Mouse (Mus musculus) lung, embryonic 14.5 days (tissue): ENCODE results near the gene Sacm1l. TPM values are rescaled to one million over a fixed set of nuclear protein-coding genes. Genes with fewer than 3 reads are reported as not detected.

Experiments
- ATAC-seq: fragments of 200-750 bp; cut with Nextera tagmentation; 2 replicates; pipeline ENCODE4 v1.8.0; 2017; ENCODE audit warnings: mild to moderate bottlenecking, moderate TSS enrichment, moderate library complexity; ENCODE audit not compliant: insufficient read depth
- DNase-seq: peaks from one replicate; pipeline ENCODE4 v3.0.0-alpha.2; 2015
- H3K27ac ChIP-seq: fragments of 300-500 bp; sonication (generic); 2 replicates; pipeline ENCODE4 v1.5.1; 2014; ENCODE audit warnings: low read depth, mild to moderate bottlenecking, moderate library complexity
- H3K27me3 ChIP-seq: fragments of 300-500 bp; sonication (generic); 2 replicates; pipeline ENCODE4 v1.6.1; 2014; ENCODE audit warnings: low read length, control low read depth; ENCODE audit not compliant: insufficient read depth
- H3K36me3 ChIP-seq: fragments of 300-500 bp; sonication (generic); 2 replicates; pipeline ENCODE4 v1.6.1; 2014; ENCODE audit warnings: control low read depth; ENCODE audit not compliant: insufficient read depth
- H3K4me1 ChIP-seq: fragments of 300-500 bp; sonication (generic); 2 replicates; pipeline ENCODE4 v1.6.1; 2014; ENCODE audit warnings: antibody characterized with exemption, control low read depth; ENCODE audit not compliant: insufficient read depth
- H3K4me2 ChIP-seq: fragments of 300-500 bp; sonication (generic); 2 replicates; pipeline ENCODE4 v1.6.1; 2014; ENCODE audit warnings: mild to moderate bottlenecking
- H3K4me3 ChIP-seq: fragments of 300-500 bp; sonication (generic); 2 replicates; pipeline ENCODE4 v1.5.1; 2014; ENCODE audit warnings: low read depth, low read length
- H3K9ac ChIP-seq: fragments of 300-500 bp; sonication (generic); 2 replicates; pipeline ENCODE4 v1.6.1; 2014
- H3K9me3 ChIP-seq: fragments of 300-500 bp; sonication (generic); 2 replicates; pipeline ENCODE4 v1.6.1; 2016; ENCODE audit warnings: low read depth, low read length, control low read depth
- CTCF ChIP-seq: IDR thresholded peaks from 2 replicates; pipeline ENCODE4 v1.5.1; 2016; ENCODE audit warnings: antibody characterized with exemption, low read depth
- WGBS: fragments of 180-500 bp; shearing (Covaris S2); extraction: QIAGEN DNeasy Blood & Tissue Kit; methylation state at CpG from one replicate; pipeline ENCODE4 v1.1.7; 2014; 5-methylcytosine and 5-hydroxymethylcytosine counted together
- polyA plus RNA-seq: library from polyadenylated mRNA; unstranded; fragments of >200 nt; fragmentation: Nextera tagmentation; extraction: Ambion mirVana; gene quantifications from 2 replicates; pipeline ENCODE4 v1.2.1, GENCODE M21; 2014

Gene Sacm1l
- polyA plus RNA-seq, 1 experiment from 2014 or later = 47.6 TPM

GRCm38 (mm10) chr9:123530566-123531130 is 1.1 kb downstream of the Sacm1l start:
- no peak for TF ChIP-seq CTCF
- WGBS = 31% methylated on average over 11 of the region's 11 CpGs
- peak overlapping the region; percentile 95 for H3K9ac ChIP-seq
- DNase-seq = peak; percentile 27
- H3K9me3 ChIP-seq = no peaks in the 10 kb centered on the region
- H3K27me3 ChIP-seq = no peaks in the 10 kb centered on the region
- peak overlapping the region; percentile 95 for H3K4me3 ChIP-seq
- H3K27ac ChIP-seq = peak overlapping the region; percentile 94; the same call in 1 of the 2 replicates
- ATAC-seq = no peak
- H3K4me2 ChIP-seq = peak overlapping the region; percentile 70
- peaks cover 7% of the 10 kb centered on the region; the same call in 1 of the 2 replicates for H3K4me1 ChIP-seq
- no peaks in the 10 kb centered on the region for H3K36me3 ChIP-seq

DNA sequence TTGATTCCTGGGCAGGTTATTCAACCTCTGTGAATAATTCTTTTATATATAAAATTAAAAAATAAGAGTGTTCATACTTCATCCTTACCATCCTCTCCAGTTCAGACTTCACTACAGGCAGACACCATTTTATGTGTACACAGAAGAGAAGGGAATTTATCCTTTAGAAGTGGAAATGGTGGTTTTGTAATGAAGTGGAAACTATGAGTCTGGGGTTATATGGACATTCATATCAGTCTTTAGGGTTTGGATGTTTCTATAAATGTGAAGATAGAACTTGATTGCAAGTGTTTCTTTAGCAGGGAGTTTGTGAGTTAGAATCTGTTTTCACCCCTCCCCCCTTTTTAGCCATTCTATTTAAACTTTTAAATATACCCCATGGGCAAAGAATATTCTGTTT is 1.7 kb downstream of the Sacm1l start:
- ATAC-seq = no peak
- H3K27ac ChIP-seq = no peak overlapping the region
- no peak overlapping the region for H3K9ac ChIP-seq

GRCm38 (mm10) chr9:123536613-123537012 is 7.1 kb downstream of the Sacm1l start:
- H3K4me1 ChIP-seq = 0 out of 2 replicates have a peak, but pooled peaks cover 2% of the 10 kb centered on the region
- 98% methylated on average over 2 of the region's 2 CpGs for WGBS
- H3K36me3 ChIP-seq = no peaks in the 10 kb centered on the region

More for the DNA sequence above, 1.7 kb downstream of the Sacm1l start:
- Histone ChIP-seq H3K4me1 (peaks cover 7% of the 10 kb centered on the region; the same call in 1 of the 2 replicates), H3K4me3 (no peak overlapping the region; the same call in 1 of the 2 replicates), H3K27me3 (no peaks in the 10 kb centered on the region), H3K4me2 (peak overlapping the region; percentile 70), H3K36me3 (no peaks in the 10 kb centered on the region), H3K9me3 (no peaks in the 10 kb centered on the region)
- TF ChIP-seq CTCF = no peak
- no peak for DNase-seq

DNA sequence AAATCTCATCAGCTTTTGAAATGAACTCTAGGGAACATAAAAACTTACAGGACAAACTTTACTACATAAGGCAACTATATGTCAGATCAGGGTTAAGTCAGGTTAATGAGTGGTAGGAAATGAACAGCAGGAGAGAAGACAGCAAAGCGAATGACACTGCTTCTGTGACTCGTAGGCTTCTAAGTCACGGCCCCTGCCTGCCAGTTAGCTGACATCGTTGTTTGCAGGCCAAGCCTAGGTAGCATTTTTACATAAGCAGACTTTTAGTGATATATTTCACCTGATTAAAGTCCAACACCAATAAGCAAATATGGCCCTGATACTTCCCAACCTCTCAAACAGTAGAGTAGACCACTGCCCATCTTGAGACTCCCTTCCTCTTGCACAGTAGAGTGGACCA is 8.6 kb downstream of the Sacm1l start:
- no peak for ATAC-seq
- 71% methylated on average over 4 of the region's 4 CpGs for WGBS
- TF ChIP-seq CTCF = no peak

More at GRCm38 (mm10) chr9:123536613-123537012, 7.1 kb downstream of the Sacm1l start:
- H3K27ac ChIP-seq = no peak overlapping the region
- H3K27me3 ChIP-seq = no peaks in the 10 kb centered on the region
- no peak overlapping the region for H3K9ac ChIP-seq
- H3K4me3 ChIP-seq = no peak overlapping the region
- no peak for ATAC-seq
- no peak for DNase-seq
- H3K9me3 ChIP-seq = no peaks in the 10 kb centered on the region
- no peak for TF ChIP-seq CTCF
- H3K4me2 ChIP-seq = no peak overlapping the region

GRCm38 (mm10) chr9:123539093-123539492 is 9.5 kb downstream of the Sacm1l start:
- no peaks in the 10 kb centered on the region for H3K36me3 ChIP-seq
- 27% methylated on average over 1 of the region's 1 CpGs for WGBS
- H3K9me3 ChIP-seq = no peaks in the 10 kb centered on the region
- H3K4me1 ChIP-seq = 0 out of 2 replicates have a peak, but pooled peaks cover 2% of the 10 kb centered on the region
- ATAC-seq = no peak
- no peak overlapping the region for H3K4me3 ChIP-seq
- H3K27ac ChIP-seq = no peak overlapping the region
- no peak overlapping the region for H3K4me2 ChIP-seq
- H3K27me3 ChIP-seq = no peaks in the 10 kb centered on the region
- DNase-seq = no peak
- no peak overlapping the region for H3K9ac ChIP-seq
- TF ChIP-seq CTCF = no peak

More for the DNA sequence above, 8.6 kb downstream of the Sacm1l start:
- Histone ChIP-seq H3K4me1 (0 out of 2 replicates have a peak, but pooled peaks cover 2% of the 10 kb centered on the region), H3K9me3 (no peaks in the 10 kb centered on the region), H3K27me3 (no peaks in the 10 kb centered on the region), H3K4me2 (no peak overlapping the region), H3K4me3 (no peak overlapping the region), H3K27ac (no peak overlapping the region; the same call in 1 of the 2 replicates), H3K9ac (no peak overlapping the region), H3K36me3 (no peaks in the 10 kb centered on the region)
- DNase-seq = no peak

GRCm38 (mm10) chr9:123539823-123540222 is 10.3 kb downstream of the Sacm1l start:
- ATAC-seq = no peak
- WGBS = 76% methylated on average over 2 of the region's 2 CpGs

GRCm38 (mm10) chr9:123554599-123554998 is 25.0 kb downstream of the Sacm1l start:
- H3K36me3 ChIP-seq = peaks cover 47% of the 10 kb centered on the region
- H3K9ac ChIP-seq = no peak overlapping the region
- no peak overlapping the region for H3K27ac ChIP-seq
- H3K9me3 ChIP-seq = no peaks in the 10 kb centered on the region
- ATAC-seq (no peak), DNase-seq (no peak)
- TF ChIP-seq CTCF = no peak
- no peaks in the 10 kb centered on the region for H3K4me1 ChIP-seq
- no peak overlapping the region for H3K4me2 ChIP-seq
- no peak overlapping the region for H3K4me3 ChIP-seq
- 27% methylated on average over 3 of the region's 3 CpGs for WGBS
- no peaks in the 10 kb centered on the region for H3K27me3 ChIP-seq

More at GRCm38 (mm10) chr9:123539823-123540222, 10.3 kb downstream of the Sacm1l start:
- no peaks in the 10 kb centered on the region for H3K9me3 ChIP-seq
- H3K4me1 ChIP-seq = 0 out of 2 replicates have a peak, but pooled peaks cover 2% of the 10 kb centered on the region
- no peaks in the 10 kb centered on the region; the same call in 1 of the 2 replicates for H3K36me3 ChIP-seq
- H3K9ac ChIP-seq = no peak overlapping the region
- H3K4me3 ChIP-seq = no peak overlapping the region
- no peak overlapping the region for H3K4me2 ChIP-seq
- TF ChIP-seq CTCF = no peak
- H3K27me3 ChIP-seq = no peaks in the 10 kb centered on the region
- H3K27ac ChIP-seq = no peak overlapping the region
- DNase-seq = no peak
